Mouse (Mus musculus) limb, embryonic 12.5 days (tissue): ENCODE data around the gene Mettl25. TPM values are rescaled to one million over a fixed set of nuclear protein-coding genes. Genes with fewer than 3 reads are reported as not detected.

Experiments
- ATAC-seq: fragments of 200-750 bp; cut with Nextera tagmentation; 2 replicates; pipeline ENCODE4 v1.8.0; 2017; ENCODE audit warnings: low read depth, moderate TSS enrichment; ENCODE audit not compliant: insufficient number of reproducible peaks, insufficient read depth, low FRiP score, low TSS enrichment
- H3K27ac ChIP-seq: fragments of 300-500 bp; sonication (generic); 2 replicates; pipeline ENCODE4 v1.5.1; 2016; ENCODE audit warnings: mild to moderate bottlenecking, moderate library complexity
- H3K27me3 ChIP-seq: fragments of 300-500 bp; sonication (generic); 2 replicates; pipeline ENCODE4 v1.6.1; 2016; ENCODE audit warnings: mild to moderate bottlenecking, moderate library complexity
- H3K36me3 ChIP-seq: fragments of 300-500 bp; sonication (generic); 2 replicates; pipeline ENCODE4 v1.6.1; 2016; ENCODE audit warnings: mild to moderate bottlenecking, moderate library complexity
- H3K4me1 ChIP-seq: fragments of 300-500 bp; sonication (generic); replicated peaks from 2 replicates; pipeline ENCODE4 v1.6.1; 2016
- H3K4me2 ChIP-seq: fragments of 300-500 bp; sonication (generic); 2 replicates; pipeline ENCODE4 v1.6.1; 2016; ENCODE audit warnings: mild to moderate bottlenecking, moderate library complexity
- H3K4me3 ChIP-seq: fragments of 300-500 bp; sonication (generic); replicated peaks from 2 replicates; pipeline ENCODE4 v1.5.1; 2016; ENCODE audit warnings: mild to moderate bottlenecking
- H3K9ac ChIP-seq: fragments of 300-500 bp; sonication (generic); replicated peaks from 2 replicates; pipeline ENCODE4 v1.6.1; 2016; ENCODE audit warnings: mild to moderate bottlenecking, moderate library complexity
- H3K9me3 ChIP-seq: fragments of 300-500 bp; sonication (generic); 2 replicates; pipeline ENCODE4 v1.6.1; 2016; ENCODE audit warnings: mild to moderate bottlenecking, moderate library complexity
- WGBS: fragments of 180-500 bp; shearing (Covaris S2); methylation state at CpG from one replicate; pipeline ENCODE4 v1.1.7; 2016; 5-methylcytosine and 5-hydroxymethylcytosine counted together
- polyA plus RNA-seq: library from polyadenylated mRNA; unstranded; fragments of >200 nt; fragmentation: Nextera tagmentation; extraction: Ambion mirVana; gene quantifications from 2 replicates; pipeline ENCODE4 v1.2.1, GENCODE M21; 2016

The Mettl25 gene
- polyA plus RNA-seq, 1 experiment from 2014 or later = 14.2 TPM

DNA sequence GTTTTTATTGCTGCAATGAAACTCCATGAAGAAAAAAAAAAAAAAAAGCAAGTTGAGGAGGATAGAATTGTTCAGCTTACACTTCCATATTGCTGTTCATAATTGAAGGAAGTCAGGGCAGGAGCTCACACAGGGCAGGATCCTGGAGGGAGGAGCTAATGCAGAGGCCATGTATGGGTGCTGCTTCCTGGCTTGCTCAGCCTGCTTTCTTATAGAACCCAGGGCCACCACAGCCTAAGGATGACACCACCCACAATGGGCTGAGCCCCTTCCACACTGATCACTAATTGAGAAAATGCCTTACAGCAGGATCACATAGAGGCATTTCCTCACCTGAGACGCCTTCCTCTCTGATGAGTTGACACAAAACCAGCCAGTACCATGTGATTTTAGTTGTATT, 95.2 kb downstream of the Mettl25 start:
- H3K4me2 ChIP-seq = no peak overlapping the region
- no peak overlapping the region for H3K4me3 ChIP-seq
- H3K27me3 ChIP-seq = no peaks in the 10 kb centered on the region
- H3K36me3 ChIP-seq = no peaks in the 10 kb centered on the region
- 71% methylated on average over 1 of the region's 1 CpGs for WGBS
- H3K4me1 ChIP-seq = peaks cover 3% of the 10 kb centered on the region; the same call in 1 of the 2 replicates
- peak; percentile 79 for ATAC-seq
- no peak overlapping the region for H3K27ac ChIP-seq
- H3K9ac ChIP-seq = no peak overlapping the region
- H3K9me3 ChIP-seq = no peaks in the 10 kb centered on the region

DNA sequence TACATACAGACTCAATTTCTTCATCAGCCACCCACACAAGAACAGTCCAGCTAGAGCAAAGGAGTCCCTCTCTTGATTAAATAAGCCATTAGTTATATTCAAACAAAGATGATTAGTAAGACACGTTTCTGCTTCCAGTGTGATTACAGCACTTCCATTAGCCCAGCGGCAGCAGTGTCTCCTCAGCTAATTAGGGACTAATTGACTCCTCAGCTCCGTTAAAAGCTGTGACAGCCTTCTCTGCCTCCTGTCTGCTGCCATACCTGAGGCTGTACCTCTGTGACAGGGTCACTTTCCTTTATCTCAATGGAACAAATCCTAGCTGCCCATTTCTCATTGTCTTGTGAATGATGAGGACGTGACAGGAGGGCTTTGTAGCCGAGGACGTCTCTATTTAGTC, 99.4 kb downstream of the Mettl25 start:
- no peak for ATAC-seq
- 68% methylated on average over 6 of the region's 6 CpGs for WGBS
- H3K4me3 ChIP-seq = no peak overlapping the region
- H3K27me3 ChIP-seq = no peaks in the 10 kb centered on the region
- H3K36me3 ChIP-seq = no peaks in the 10 kb centered on the region
- no peaks in the 10 kb centered on the region for H3K9me3 ChIP-seq
- no peak overlapping the region for H3K9ac ChIP-seq
- H3K27ac ChIP-seq = no peak overlapping the region
- peaks cover 3% of the 10 kb centered on the region; the same call in 1 of the 2 replicates for H3K4me1 ChIP-seq
- no peak overlapping the region for H3K4me2 ChIP-seq

- Histone ChIP-seq H3K9ac (no peak overlapping the region), H3K4me2 (no peak overlapping the region), H3K36me3 (no peaks in the 10 kb centered on the region), H3K27me3 (no peaks in the 10 kb centered on the region), H3K27ac (no peak overlapping the region), H3K9me3 (no peaks in the 10 kb centered on the region), H3K4me3 (no peak overlapping the region), H3K4me1 (no peaks in the 10 kb centered on the region)
- 75% methylated on average over 5 of the region's 5 CpGs for WGBS
- ATAC-seq = no peak
Observed at GRCm38 (mm10) chr10:105738942-105739341, 102.2 kb downstream of the Mettl25 start.

DNA sequence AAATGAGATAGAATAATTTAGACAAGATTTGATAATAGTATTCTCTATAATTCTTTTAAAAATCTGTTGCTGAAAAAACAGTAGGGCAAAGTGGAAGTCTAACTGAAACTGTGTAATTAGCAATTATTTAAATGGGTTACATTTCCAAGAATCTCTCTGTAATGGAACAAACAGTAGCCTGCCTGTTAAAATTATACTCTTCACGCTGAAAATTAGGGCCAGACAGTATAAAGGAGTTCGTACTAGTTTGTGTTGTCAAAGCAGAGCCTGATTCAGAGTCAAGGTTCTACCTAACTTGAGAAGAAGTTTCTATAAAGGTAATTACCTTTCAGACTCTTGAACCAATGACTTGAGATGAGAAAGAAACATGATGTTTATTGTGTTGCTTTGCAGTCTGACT, 113.4 kb downstream of the Mettl25 start:
- no peaks in the 10 kb centered on the region for H3K9me3 ChIP-seq
- no peak for ATAC-seq

GRCm38 (mm10) chr10:105727353-105727752, 113.8 kb downstream of the Mettl25 start:
- Histone ChIP-seq H3K27ac (no peak overlapping the region), H3K9me3 (no peaks in the 10 kb centered on the region), H3K9ac (no peak overlapping the region), H3K36me3 (no peaks in the 10 kb centered on the region), H3K4me2 (no peak overlapping the region), H3K4me1 (no peaks in the 10 kb centered on the region), H3K27me3 (no peaks in the 10 kb centered on the region), H3K4me3 (no peak overlapping the region)
- WGBS = 77% methylated on average over 6 of the region's 6 CpGs
- no peak for ATAC-seq

More for the DNA sequence above, 113.4 kb downstream of the Mettl25 start:
- 78% methylated on average over 2 of the region's 2 CpGs for WGBS
- H3K4me3 ChIP-seq = no peak overlapping the region
- no peaks in the 10 kb centered on the region for H3K36me3 ChIP-seq
- no peak overlapping the region for H3K27ac ChIP-seq
- no peak overlapping the region for H3K4me2 ChIP-seq
- H3K27me3 ChIP-seq = no peaks in the 10 kb centered on the region
- no peak overlapping the region for H3K9ac ChIP-seq
- H3K4me1 ChIP-seq = no peaks in the 10 kb centered on the region

DNA sequence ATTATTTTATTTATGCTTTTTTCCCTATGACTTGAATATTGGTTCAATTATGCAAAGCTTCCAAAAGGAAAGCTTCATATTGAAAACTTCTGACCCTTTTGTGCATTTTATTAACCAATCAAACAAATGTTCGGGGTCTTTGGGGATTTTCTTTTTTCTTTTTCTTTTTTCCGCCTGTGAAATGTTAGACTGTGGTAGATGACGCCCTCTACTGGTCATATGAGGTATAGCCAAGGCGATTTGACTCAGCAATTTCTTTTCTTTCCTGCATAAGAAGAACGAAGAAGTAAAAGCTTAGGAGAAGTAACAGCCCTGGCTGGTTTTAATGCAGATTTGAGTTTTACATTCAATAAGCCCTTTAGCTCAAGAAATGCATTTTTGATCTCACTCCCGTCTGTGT, 126.3 kb downstream of the Mettl25 start:
- no peak for ATAC-seq
- Histone ChIP-seq H3K9ac (no peak overlapping the region), H3K4me2 (no peak overlapping the region), H3K4me3 (no peak overlapping the region), H3K4me1 (0 out of 2 replicates have a peak, but pooled peaks cover 3% of the 10 kb centered on the region), H3K9me3 (no peaks in the 10 kb centered on the region), H3K27me3 (no peaks in the 10 kb centered on the region; the same call in 1 of the 2 replicates), H3K27ac (no peak overlapping the region), H3K36me3 (no peaks in the 10 kb centered on the region)
- WGBS = 8% methylated on average over 6 of the region's 6 CpGs

DNA sequence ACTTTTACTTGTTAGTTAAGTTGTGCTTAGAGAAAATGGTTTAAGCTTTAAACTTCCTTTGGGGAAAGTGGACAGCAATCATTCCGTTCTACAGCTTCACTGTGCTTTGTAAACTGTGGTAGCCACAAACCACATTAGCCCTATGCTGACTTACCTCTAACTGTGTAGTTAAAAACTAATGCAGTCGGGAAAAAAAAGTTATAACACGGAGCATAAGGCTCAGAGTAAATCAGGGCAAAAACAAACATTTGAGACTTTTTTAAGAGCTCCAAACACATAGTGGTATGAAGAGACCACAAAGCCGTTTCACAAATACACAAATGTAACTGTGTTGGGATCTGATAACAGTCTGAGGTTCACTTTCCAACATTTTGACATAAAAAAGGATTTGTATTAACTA, 126.8 kb downstream of the Mettl25 start:
- WGBS = 47% methylated on average over 4 of the region's 4 CpGs
- Histone ChIP-seq H3K36me3 (no peaks in the 10 kb centered on the region), H3K27me3 (no peaks in the 10 kb centered on the region; the same call in 1 of the 2 replicates), H3K9ac (no peak overlapping the region), H3K27ac (no peak overlapping the region), H3K4me3 (no peak overlapping the region), H3K4me1 (0 out of 2 replicates have a peak, but pooled peaks cover 3% of the 10 kb centered on the region), H3K4me2 (no peak overlapping the region), H3K9me3 (no peaks in the 10 kb centered on the region)
- no peak for ATAC-seq

DNA sequence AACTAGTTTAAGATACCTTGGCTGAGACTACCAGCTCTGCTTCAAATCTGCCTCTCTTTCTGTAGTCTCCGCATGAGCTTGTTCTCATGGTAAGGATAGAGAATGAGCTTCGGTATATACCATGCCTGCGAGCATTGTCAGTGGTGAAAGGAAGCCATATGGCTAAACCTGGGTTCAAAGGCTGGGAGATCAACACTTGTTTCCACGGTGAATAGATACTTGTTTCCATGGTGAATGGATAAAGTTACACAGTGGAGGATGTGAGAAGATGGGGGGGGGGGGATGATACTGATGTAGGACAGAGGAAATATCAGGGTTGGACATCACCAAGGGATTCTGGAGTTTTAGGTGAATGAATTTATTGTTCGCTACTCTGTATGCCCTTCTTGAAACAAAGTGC, 128.0 kb downstream of the Mettl25 start:
- no peak overlapping the region for H3K4me3 ChIP-seq
- H3K36me3 ChIP-seq = no peaks in the 10 kb centered on the region
- no peaks in the 10 kb centered on the region for H3K9me3 ChIP-seq
- WGBS = 79% methylated on average over 5 of the region's 5 CpGs
- no peaks in the 10 kb centered on the region; the same call in 1 of the 2 replicates for H3K27me3 ChIP-seq
- ATAC-seq = no peak
- H3K9ac ChIP-seq = no peak overlapping the region
- H3K4me2 ChIP-seq = no peak overlapping the region
- no peak overlapping the region for H3K27ac ChIP-seq
- 0 out of 2 replicates have a peak, but pooled peaks cover 3% of the 10 kb centered on the region for H3K4me1 ChIP-seq

Other genes with a start within 250 kb of the Mettl25 start
- gene Ccdc59, start 313 bp downstream of the Mettl25 start, polyA plus RNA-seq = 68.0 and 69.0 TPM in 2 replicates